Mouse (Mus musculus) kidney, adult 8-10 months (tissue): ENCODE measurements around the gene Cenpk.
"Not testable (repeated sequence)": the region's sequence is repeated elsewhere in the genome, so short reads cannot be mapped to it uniquely, and the experiment has no call there.

ENCODE experiments used
- DNase-seq, 2 experiments: peaks; one replicate each; pipeline ENCODE4 v3.0.0; 2022

The Cenpk gene

DNA sequence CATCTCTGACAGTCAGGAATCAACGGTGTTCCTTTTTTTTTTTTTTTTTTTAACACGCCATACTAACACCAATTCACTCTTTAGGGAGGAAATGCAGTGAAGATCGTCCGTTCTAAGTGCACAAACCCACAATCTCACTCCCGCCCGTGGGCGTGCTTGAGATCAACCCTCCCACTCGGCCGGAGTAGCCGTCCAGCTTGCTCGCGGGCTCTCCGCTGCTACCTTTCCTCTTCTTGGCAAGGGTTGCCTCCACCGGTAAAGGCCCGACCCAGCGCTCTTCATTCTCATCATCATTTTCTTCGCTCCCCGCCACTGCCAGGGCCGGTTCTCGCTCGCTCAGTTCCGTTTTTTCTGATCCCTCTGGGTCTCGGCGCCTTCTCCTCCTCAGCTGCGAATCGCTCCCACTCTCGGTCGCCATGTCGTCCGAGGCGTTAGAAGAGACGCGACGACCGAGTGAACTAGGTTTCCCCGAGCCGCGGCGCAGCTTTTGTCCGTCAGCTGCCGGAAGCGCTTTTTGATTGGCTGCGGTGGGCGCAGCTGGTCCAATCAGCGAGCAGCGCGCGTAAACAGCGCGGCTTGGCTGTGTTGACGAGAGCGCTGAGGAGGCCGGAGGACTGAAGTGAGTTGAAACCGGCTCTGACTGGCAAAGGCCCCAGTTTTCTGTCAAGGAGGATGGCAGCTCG is at the start of gene Cenpk, which contains the start of gene Ppwd1:
TSS of gene Cenpk (plus strand) at position 228 of the 683 bp plus-strand sequence.
TSS of gene Ppwd1 (minus strand) at position 460 of the 683 bp plus-strand sequence.
- peak; percentile 93 to 96 for DNase-seq

DNA sequence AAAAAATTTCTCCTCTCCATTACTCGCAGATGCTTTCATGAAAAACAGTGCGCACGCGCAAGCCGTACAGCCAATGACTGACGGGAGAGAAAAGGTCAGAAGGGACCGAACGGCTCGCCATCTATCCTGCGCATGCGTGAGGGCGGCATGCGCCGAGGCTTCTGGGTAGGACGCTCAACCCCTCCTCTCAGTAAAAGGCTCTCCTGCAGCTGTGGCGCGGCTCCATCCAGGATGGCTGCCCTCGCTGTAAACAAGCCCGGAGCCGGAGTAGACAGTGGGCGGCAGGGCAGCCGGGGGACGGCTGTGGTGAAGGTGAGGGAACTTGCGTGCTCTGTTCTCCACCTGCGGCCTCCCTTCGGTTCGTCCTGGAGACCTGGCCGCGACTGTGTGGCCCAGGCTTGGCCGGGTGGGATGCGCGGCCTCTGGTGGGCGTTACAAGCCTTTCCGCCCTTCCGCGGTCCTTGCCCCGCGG is 49.7 kb upstream of the Cenpk start, which contains the start of gene Trim23:
TSS of gene Trim23 (plus strand) at position 148 of the 472 bp plus-strand sequence.
- DNase-seq, result peak; percentile 97 to 98

DNA sequence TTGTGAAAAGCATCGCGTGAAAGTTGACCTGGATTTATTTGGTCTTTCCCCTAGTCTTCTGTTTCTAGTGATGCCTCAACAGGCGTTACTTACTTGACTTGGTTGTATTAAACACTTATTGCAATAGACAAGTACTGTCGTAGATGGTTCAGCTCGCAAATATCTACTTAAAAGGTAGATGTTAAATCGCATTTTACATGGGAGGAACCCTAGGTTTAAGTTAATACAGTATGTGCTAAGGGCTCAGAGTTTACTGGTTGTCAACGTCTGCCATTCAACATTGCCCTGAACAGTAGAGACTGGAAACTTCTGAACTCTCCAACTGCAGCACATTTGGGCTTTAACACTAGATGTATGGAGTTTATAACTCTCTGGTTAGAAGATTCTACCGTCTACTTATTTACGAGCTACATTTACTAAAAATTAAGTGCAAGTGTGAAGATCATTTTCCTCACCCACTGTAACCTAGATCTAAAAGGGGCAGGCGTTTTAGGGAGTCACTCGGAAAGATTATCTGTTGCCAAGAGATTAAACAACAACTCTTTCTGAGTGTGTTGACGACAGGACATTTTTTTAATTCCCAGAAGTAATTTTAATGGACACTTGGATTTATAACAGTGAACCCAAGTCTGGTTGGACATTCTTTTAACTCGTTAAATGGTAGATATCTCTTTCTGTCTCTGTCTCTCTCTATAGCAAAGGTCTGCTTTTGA is 49.1 kb upstream of the Cenpk start:
- DNase-seq, result no peak

DNA sequence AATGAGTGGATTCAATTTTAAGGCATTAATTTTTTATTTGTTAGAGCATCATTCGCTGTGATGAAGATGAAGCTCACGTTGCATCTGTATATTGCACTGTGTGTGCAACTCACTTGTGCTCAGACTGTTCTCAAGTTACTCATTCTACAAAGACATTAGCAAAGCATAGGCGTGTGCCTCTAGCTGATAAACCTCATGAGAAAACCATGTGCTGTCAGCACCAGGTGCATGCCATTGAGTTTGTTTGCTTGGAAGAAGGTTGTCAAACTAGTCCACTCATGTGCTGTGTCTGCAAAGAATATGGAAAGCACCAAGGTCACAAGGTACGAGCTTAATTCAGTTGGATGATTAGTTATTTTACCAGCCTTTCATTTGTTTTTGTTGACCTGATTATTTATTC is 41.1 kb upstream of the Cenpk start:
- DNase-seq, result no peak

DNA sequence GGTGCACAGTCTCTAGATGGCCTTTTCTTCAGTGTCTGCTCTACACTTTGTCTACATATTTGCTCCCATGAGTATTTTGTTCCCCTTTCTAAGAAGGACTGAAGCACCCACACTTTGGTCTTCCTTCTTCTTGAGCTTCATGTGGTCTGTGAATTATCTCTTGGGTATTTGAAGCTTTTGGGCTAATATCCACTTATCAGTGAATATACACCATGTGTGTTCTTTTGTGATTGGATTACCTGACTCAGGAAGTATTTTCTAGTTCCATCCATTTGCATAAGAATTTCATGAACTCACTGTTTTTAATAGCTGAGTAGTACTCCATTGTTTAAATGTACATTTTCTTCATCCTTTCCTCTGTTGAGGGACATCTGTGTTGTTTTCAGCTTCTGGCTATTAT is 32.5 kb upstream of the Cenpk start:
- not testable (repeated sequence) for DNase-seq

DNA sequence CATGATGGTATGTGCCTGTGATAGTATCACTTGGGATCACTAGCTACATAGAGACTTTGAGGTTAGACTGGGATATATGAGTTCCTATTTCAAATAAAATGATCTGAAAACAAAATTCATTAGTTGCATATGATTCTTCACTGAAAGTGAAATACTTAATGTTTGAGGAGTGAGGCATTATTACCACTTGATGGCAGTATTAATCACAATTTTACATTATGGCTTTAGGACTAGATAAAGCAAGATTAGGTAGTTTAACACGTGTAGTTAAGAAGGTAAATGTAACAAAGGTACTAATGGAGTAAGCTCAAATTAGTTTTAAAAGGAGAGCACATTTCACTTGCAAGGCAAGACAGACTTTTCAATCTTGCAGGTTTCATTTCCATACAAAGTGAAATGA is 24.1 kb upstream of the Cenpk start:
- DNase-seq, result no peak

DNA sequence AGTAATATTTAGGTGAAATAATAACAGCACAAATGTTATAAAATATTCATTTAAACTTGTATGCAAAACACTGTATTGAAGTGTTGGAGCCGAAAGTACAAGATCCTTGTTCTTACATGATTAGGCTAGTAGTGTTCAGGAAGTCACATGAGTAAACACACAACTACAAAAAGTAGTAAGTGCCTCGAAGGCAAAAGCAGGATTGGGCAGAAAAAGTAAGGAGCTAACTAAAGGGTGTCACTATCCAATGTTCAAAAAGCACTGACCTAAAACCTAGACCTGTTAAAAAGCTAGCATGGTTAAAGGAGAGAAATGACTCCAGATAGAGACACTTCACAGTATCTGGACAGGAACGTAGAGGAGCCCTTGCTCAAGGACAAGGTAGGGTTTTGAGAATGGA is 933 bp upstream of the Cenpk start:
- DNase-seq, result no peak

DNA sequence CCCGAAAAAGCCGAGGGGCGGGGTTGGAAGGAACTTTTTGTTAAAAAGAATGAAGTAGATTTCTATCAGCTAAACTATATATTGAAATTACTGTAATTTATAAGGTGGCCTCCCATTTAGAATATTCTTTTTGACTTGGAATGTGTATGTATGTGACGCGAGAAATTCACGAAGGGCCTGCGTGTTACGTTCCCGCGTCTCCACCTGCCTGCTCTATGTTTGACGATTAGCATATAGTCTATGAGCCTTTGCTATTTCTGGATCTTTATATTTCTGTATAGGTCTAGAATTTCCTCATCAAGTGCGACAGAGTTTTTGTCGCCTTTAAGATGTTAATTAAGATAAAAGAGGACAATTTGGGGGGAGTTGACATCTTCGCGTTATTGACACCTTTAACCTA is 770 bp downstream of the Cenpk start:
- DNase-seq, result no peak

DNA sequence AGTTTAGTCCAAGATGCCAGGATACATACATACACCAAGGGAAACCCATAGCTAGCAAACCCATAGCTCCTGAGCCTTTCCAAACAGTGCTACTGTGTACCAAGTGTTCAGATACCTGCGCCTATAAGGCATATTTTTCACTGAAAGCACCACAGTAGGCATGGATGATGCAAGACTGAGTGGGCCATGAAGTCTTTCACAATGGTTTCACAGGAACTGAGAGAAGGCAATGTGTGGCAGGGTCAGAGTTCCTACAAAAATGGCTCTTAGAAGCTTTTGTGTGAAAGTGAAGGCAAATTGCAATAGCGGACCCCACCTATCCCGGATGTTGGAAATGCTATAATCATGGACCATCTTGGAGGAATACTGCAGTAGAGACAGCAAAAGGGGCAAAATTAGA is 30.6 kb downstream of the Cenpk start:
- no peak for DNase-seq

DNA sequence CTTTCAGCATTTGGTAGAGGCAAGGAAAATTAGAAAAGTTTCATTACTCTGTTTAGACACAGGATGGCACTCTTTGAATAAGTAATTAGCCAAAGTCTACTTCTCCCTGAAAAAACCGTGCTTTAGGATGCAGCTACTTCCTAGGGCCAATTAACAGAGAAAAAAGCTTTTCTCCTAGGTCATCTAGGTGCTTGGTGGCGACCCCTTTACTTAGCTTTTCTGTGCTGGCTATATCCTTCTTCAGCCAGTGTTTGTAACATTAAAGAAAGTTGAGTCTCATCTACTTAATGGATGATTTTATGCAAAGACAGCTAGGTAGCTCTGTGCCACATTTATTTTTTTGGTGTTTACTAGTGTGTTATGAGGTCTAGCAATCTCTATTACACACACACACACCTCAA is 56.6 kb downstream of the Cenpk start:
- DNase-seq, result peak; percentile 17 to 35

DNA sequence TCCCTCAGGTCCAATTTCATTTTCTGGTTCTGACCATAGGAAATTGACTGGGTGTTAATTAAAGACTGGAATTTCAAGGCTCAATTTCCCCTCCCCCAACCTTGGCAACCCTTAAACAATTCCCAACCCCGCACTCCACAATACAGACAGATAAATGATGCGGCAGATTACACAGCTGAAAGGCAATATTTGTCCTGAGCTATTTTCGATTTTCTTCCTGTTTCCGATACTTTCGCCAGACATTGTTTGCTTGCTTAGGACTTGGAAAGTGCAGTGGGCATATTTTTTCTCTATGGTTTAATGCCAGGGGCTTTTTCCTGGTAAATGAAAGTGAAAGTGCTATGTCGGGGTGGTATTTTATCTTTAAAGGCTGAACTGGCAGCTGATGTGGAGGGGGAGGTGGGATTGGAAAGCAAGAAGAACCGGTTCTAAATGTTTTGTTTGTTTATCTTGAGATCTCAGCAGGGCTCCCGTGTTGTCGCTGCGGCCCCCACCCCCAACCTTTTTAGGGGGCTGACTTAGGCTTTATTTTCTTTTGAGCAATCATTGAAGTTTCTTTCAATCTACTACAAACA is 57.4 kb downstream of the Cenpk start:
- DNase-seq, result peak; percentile 43 to 47

DNA sequence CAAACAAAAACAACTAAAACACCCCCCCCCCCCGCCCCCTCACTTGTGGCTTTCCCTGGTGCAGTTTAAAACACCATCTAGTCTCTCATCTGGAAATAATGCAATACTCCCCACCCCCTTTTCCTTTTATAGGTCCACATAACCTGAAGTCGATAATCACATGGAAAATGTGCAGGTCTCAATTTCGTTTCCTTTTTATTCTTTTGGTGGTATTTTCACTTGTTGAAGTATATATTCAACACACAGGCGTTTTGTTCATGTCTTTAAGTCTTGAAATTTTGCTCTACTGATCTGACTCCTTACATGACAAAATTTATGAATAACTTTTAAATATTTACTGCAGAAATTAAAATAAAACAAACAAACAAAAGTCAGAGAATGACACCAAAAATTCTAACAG is 57.9 kb downstream of the Cenpk start:
- no peak for DNase-seq

DNA sequence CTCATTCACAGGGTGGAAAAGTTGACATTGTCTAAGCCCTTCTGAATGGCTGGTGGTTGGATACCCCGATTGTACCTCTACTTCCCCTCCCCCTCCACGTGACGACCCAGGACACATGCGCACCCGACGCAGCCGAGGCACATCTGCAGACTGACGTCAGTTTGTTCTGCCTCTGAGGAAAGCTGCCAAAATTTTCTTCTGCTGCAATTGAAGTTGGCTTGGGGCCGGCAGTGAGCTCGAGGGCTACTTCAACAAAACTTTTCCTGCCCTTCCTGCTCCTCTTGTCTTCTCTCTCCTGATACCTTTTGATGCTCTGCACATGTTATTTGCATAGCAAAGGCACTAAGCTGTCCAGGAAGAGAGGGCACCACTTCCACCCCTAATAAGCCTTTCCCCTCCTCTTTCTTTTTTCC is 58.5 kb downstream of the Cenpk start:
- DNase-seq, result peak; percentile 92 to 94

DNA sequence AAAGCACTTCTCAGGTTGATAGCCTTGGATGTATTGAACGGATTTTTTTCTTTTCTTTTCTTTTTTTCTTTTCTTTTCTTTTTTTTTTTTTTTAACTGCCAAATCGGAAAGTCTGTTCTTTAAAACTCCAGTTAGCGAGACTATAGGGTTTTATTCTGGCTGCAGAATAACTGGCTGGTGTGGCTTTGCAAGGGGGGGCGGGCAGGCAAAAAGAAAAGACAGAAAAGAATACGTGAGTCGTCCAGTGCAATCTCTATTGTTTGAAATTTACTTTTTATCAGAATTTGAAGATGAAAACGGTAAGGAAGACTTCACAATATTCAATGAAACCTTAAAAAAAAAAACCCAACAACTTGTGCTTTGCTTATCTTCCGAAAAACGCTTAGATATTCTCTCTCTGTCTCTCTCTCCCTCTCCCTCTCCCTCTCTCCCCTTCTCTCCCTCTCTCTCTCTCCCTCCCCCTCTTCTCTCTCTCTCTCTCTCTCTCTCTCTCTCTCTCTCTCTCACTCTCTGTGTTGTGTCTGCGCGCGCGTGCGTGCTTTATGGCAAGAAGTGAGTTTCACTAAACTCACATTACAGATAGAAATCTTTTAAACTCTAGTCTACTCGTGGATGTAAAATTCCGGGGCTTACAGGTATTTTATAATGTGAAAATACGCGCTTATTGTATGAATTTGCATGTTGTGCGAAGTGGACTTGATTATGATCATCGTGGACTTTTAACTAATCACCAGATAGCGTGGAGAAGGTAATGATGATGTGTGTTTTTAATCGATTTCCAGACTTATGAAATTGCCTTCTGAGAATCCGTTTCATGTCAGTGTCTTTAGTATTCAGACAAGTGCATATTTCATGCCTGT is 59.2 kb downstream of the Cenpk start, which contains the start of gene Adamts6:
TSS of gene Adamts6 (plus strand) at position 470 of the 860 bp plus-strand sequence.
- peak in 1 of 2 experiments; percentile 5 for DNase-seq

DNA sequence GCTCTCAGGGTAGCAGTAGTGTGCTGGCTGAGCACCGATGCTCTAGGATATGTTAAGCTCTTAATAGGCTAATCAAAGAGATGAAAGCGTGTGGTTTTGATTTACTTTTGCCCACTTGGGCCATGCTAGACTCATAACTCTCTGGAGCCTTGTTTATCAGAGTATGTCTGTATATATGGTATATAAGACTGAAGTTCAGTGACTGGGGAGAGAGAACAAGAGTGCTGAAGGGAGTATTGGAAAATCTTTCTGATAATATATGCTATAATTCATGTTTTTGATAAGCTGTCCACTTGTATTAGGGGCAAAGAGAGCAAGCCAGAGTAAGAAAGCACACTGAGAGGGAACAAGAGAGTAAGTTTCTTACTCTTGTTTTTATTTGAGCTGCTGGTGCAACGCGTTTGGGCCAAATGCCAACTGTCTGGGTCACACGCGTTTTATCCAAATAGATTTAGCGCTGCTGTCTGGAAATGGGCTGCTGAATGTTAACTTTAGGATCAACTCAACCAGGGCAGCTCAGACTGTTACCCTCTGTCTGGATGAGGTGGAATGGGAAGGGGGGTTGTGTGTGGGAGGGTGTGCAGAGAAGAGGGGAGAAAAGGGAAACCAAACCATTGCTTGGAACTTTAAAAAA is 59.9 kb downstream of the Cenpk start:
- peak; percentile 55 to 67 for DNase-seq

DNA sequence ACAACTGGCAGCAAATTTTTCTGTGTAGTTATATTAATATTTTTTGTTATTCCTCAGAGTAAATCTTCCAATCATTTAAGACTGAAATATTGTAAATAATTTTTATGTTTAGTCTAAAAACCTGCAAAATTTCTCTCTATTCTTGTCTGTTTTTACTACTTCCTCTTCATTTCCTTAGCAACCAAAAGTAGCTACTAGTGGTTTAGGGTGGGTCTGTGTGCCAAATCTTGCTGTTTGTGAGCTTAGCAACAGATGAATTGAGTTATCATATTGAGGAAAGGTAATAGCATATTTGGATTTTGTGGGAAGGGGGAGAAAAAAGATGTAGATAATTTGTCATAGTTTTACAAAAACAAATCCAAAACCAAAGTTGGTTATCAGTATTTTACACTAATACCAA is 60.8 kb downstream of the Cenpk start:
- DNase-seq, result no peak

DNA sequence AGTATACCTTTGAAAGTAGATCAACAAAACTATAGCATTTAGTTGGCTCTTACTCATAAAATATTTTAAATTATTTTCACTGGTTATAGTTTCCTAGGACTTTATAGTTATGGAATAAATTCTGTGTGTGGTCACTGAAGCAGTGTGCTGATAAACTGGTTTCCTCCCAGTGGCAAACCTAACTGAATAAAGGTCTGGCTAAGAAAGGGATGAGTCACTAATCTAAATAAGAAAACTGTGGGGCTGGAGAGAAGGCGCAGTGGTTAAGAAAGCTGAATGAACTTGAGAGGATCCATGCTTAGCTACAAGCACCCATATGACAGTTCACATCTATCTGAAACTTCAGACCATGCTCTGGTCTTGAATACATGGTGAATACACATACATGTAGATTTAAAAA is 67.1 kb downstream of the Cenpk start:
- no peak for DNase-seq
